In the genomic region with DNA sequence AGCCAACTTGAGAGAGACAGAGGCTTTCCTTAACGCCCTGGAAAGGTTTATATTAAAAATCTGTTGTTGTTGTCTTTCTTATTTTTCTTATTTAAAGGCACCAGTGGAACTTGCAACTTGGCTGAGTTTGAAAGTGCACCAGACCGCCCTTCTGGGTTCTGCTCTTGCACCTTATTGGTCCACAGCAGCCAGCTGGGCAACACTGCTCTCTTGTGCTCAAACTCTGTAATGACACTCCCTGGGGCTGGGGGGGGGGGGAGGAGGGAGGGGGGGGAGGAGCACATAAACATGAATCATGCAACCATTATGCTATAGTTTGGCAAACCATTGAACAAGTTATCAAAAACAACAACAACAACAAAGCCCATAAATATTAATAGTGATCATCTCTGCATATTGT, we compare ENCODE assay signal across 7 mouse cellular contexts. TPM values are rescaled to one million over a fixed set of nuclear protein-coding genes. Genes with fewer than 3 reads are reported as not detected.
DNase-seq lines count a peak whose midpoint lies in the region; ATAC-seq and TF ChIP-seq lines count a peak whose summit lies in the region.

No protein-coding gene starts in this region.

- H3K36me3 ChIP-seq in E14TG2a.4 (ENCODE audit: insufficient read depth, low read length) = peaks cover 41% of the 10 kb centered on the region
- no peaks in the 10 kb centered on the region for H3K36me3 ChIP-seq in limb, embryonic 10.5 days

- no peaks in the 10 kb centered on the region for H3K27me3 ChIP-seq in E14TG2a.4 (ENCODE audit: insufficient read depth, low read length)
- no peaks in the 10 kb centered on the region for H3K27me3 ChIP-seq in limb, embryonic 10.5 days (ENCODE audit: low read depth, poor library complexity, severe bottlenecking)

- WGBS in limb, embryonic 10.5 days = 34% methylated on average over 2 of the region's 2 CpGs

- no peak overlapping the region for H3K27ac ChIP-seq in layer of hippocampus, adult 2 months
- 0 out of 2 replicates have a peak overlapping the region, but pooled peaks have one; percentile 3 for H3K27ac ChIP-seq in limb, embryonic 10.5 days

- no peak overlapping the region for H3K4me3 ChIP-seq in layer of hippocampus, adult 2 months
- H3K4me3 ChIP-seq in E14TG2a.4 (replicated peaks; ENCODE audit: low read length) = peak overlapping the region; percentile 37
- no peak overlapping the region for H3K4me3 ChIP-seq in limb, embryonic 10.5 days

- DNase-seq in layer of hippocampus, adult 2 months (ENCODE audit: low spot score in 2 of 2) = peak in 1 of 2 experiments; percentile 26
- DNase-seq in layer of hippocampus, adult 9-10 months (ENCODE audit: low spot score) = no peak
- peak; percentile 49 for DNase-seq in gastrocnemius, postnatal 10 days
- DNase-seq in limb, embryonic 10.5 days (ENCODE audit: low spot score) = peak; percentile 52
- DNase-seq in retina, adult 2 months (ENCODE audit: low read depth, low spot score) = peak; percentile 36

- peaks cover 77% of the 10 kb centered on the region for H3K4me1 ChIP-seq in E14TG2a.4 (replicated peaks; ENCODE audit: low read depth, low read length)
- peaks cover 15% of the 10 kb centered on the region for H3K4me1 ChIP-seq in limb, embryonic 10.5 days

- ATAC-seq in activated CD4-positive, CD25-positive, alpha-beta regulatory T cell, adult 4 months = peak; percentile 85

- peak; percentile 67 for TF ChIP-seq CTCF in layer of hippocampus, adult 2 months (conservative IDR thresholded peaks at IDR 0.05)
- peak; percentile 20; the same call in 1 of the 2 replicates for TF ChIP-seq CTCF in E14TG2a.4 (conservative IDR thresholded peaks at IDR 0.05; ENCODE audit: low read length)

- H3K9me3 ChIP-seq in E14TG2a.4 (ENCODE audit: low read length) = no peaks in the 10 kb centered on the region
- H3K9me3 ChIP-seq in limb, embryonic 10.5 days (replicated peaks) = no peaks in the 10 kb centered on the region

RNA-seq across cellular contexts. Expression of a gene that starts 46.5 kb away (rescaled TPM):
- total RNA-seq in layer of hippocampus, adult 2 months (2021) = 10 to 100 TPM; 11.8 to 13.2 TPM
- 10 to 100 TPM in 1 of 2 experiments, 1 to 10 TPM in 1; 9.9 to 11.3 TPM for polyA plus RNA-seq in activated CD4-positive, CD25-positive, alpha-beta regulatory T cell, adult 4 months (2017; shearing (Covaris generic))
- total RNA-seq in gastrocnemius, postnatal 10 days (2021) = 1 to 10 TPM; 6.2 to 7.2 TPM
- 21.5 and 23.1 TPM in 2 replicates for polyA plus RNA-seq in limb, embryonic 10.5 days (2016; fragmentation: Nextera tagmentation; extraction: Ambion mirVana)
